17 mouse cellular contexts compared by ENCODE assay signal in genomic region chr8:101621941-101622340, GRCm38 (mm10).
"Had no signal": no experiment of that assay in that cellular context is flagged by ENCODE, and none has a peak within 500 bp of the region (broad histone marks: within the 10 kb centered on the region; RNA-seq: fewer than 3 reads in every experiment).

No protein-coding gene starts in this region.

- H3K27me3 ChIP-seq: midbrain, embryonic 13.5 days; midbrain, embryonic 15.5 days; neural tube, embryonic 13.5 days; neural tube, embryonic 15.5 days had no signal

- DNase-seq: lung, adult 18-20 months; lung, embryonic 14.5 days; lung, postnatal 10 days; lung, postnatal 4 days; right cerebral cortex, adult 18-20 months; right cerebral cortex, postnatal 25 days; right cerebral cortex, postnatal 4 days; spleen, adult 18-20 months; thymus, adult 2 months; thymus, postnatal 25 days; thymus, postnatal 4 days had no signal

- H3K4me1 ChIP-seq: midbrain, embryonic 13.5 days; midbrain, embryonic 15.5 days; neural tube, embryonic 13.5 days; neural tube, embryonic 15.5 days had no signal

- ATAC-seq: midbrain, embryonic 13.5 days; midbrain, embryonic 15.5 days had no signal

- H3K9me3 ChIP-seq: midbrain, embryonic 13.5 days; midbrain, embryonic 15.5 days; neural tube, embryonic 13.5 days; neural tube, embryonic 15.5 days had no signal

- H3K36me3 ChIP-seq: midbrain, embryonic 13.5 days; midbrain, embryonic 15.5 days; neural tube, embryonic 13.5 days; neural tube, embryonic 15.5 days had no signal

- H3K9ac ChIP-seq: lung, embryonic 14.5 days; midbrain, embryonic 13.5 days; midbrain, embryonic 15.5 days; neural tube, embryonic 13.5 days; neural tube, embryonic 15.5 days had no signal

- H3K4me2 ChIP-seq: lung, embryonic 14.5 days; midbrain, embryonic 11.5 days; midbrain, embryonic 13.5 days; midbrain, embryonic 15.5 days; neural tube, embryonic 13.5 days; neural tube, embryonic 15.5 days had no signal

- H3K4me3 ChIP-seq: midbrain, embryonic 13.5 days; midbrain, embryonic 15.5 days; myocyte; neural tube, embryonic 13.5 days; neural tube, embryonic 15.5 days had no signal

- H3K27ac ChIP-seq: midbrain, embryonic 13.5 days; midbrain, embryonic 15.5 days; neural tube, embryonic 13.5 days; neural tube, embryonic 15.5 days had no signal
